Mouse (Mus musculus): ENCODE data around the gene Zdhhc4.

GRCm38 (mm10) chr5:143336559-143336958 lies 7.5 kb upstream of the Zdhhc4 start:
- TF ChIP-seq CTCF (conservative IDR thresholded peaks at IDR 0.05; ENCODE audit: insufficient read depth, insufficient read length, low read depth, low read length) (no peak), POLR2A (IDR thresholded peaks at IDR 0.05; ENCODE audit: low read depth, low read length) (no peak)
